9 mouse cellular contexts compared by ENCODE assay signal in genomic region chr15:79661852-79662251, GRCm38 (mm10). TPM values are rescaled to one million over a fixed set of nuclear protein-coding genes. Genes with fewer than 3 reads are reported as not detected.
DNase-seq lines count a peak whose midpoint lies in the region; ATAC-seq and TF ChIP-seq lines count a peak whose summit lies in the region.
"Had no signal": no experiment of that assay in that cellular context is flagged by ENCODE, and none has a peak within 500 bp of the region (broad histone marks: within the 10 kb centered on the region; RNA-seq: fewer than 3 reads in every experiment).

No protein-coding gene starts in this region.

- no peak for ATAC-seq in lung, embryonic 14.5 days (ENCODE audit: insufficient read depth)

- no peaks in the 10 kb centered on the region for H3K27me3 ChIP-seq in heart, embryonic 10.5 days (ENCODE audit: insufficient read depth, poor library complexity, severe bottlenecking)
- no peaks in the 10 kb centered on the region for H3K27me3 ChIP-seq in lung, embryonic 14.5 days (ENCODE audit: insufficient read depth, low read length)
- H3K27me3 ChIP-seq: embryonic facial prominence, embryonic 13.5 days had no signal

- DNase-seq in heart, postnatal 4 days = peak; percentile 56
- no peak for DNase-seq in heart, embryonic 10.5 days (ENCODE audit: low spot score)
- DNase-seq in CD4-positive helper T cell, adult 2 months (ENCODE audit: low read depth, low spot score) = peak; percentile 59
- peak; percentile 88 for DNase-seq in R1 (ENCODE audit: low read depth, low spot score)
- DNase-seq in lung, embryonic 14.5 days = peak; percentile 49
- peak; percentile 55 to 62 for DNase-seq in thymus, postnatal 36 days
- DNase-seq in urinary bladder, adult 18-20 months (ENCODE audit: low spot score in 2 of 2) = no peak
- DNase-seq in gastrocnemius, adult 18-20 months (ENCODE audit: low spot score) = no peak

- peaks cover 22% of the 10 kb centered on the region for H3K4me1 ChIP-seq in heart, embryonic 10.5 days
- peaks cover 5% of the 10 kb centered on the region; the same call in 1 of the 2 replicates for H3K4me1 ChIP-seq in lung, embryonic 14.5 days (ENCODE audit: insufficient read depth)

- peaks cover 37% of the 10 kb centered on the region for H3K36me3 ChIP-seq in heart, embryonic 10.5 days
- H3K36me3 ChIP-seq in lung, embryonic 14.5 days (ENCODE audit: insufficient read depth) = peaks cover 24% of the 10 kb centered on the region

- H3K27ac ChIP-seq in heart, embryonic 10.5 days = no peak overlapping the region
- no peak overlapping the region for H3K27ac ChIP-seq in lung, embryonic 14.5 days (ENCODE audit: low read depth)
- H3K27ac ChIP-seq: embryonic facial prominence, embryonic 13.5 days had no signal

- WGBS in heart, embryonic 10.5 days = 66% methylated on average over 4 of the region's 4 CpGs
- 72% methylated on average over 4 of the region's 4 CpGs for WGBS in lung, embryonic 14.5 days

- no peak overlapping the region for H3K4me2 ChIP-seq in lung, embryonic 14.5 days
- H3K4me2 ChIP-seq: embryonic facial prominence, embryonic 13.5 days had no signal

- no peak overlapping the region for H3K9ac ChIP-seq in lung, embryonic 14.5 days
- H3K9ac ChIP-seq: embryonic facial prominence, embryonic 13.5 days had no signal

- peak; percentile 65 for TF ChIP-seq CTCF in lung, embryonic 14.5 days (IDR thresholded peaks at IDR 0.05; ENCODE audit: low read depth)

- H3K9me3 ChIP-seq in heart, embryonic 10.5 days = no peaks in the 10 kb centered on the region
- no peaks in the 10 kb centered on the region for H3K9me3 ChIP-seq in lung, embryonic 14.5 days (ENCODE audit: low read depth, low read length)
- H3K9me3 ChIP-seq: embryonic facial prominence, embryonic 13.5 days had no signal

- no peak overlapping the region for H3K4me3 ChIP-seq in heart, embryonic 10.5 days
- no peak overlapping the region for H3K4me3 ChIP-seq in lung, embryonic 14.5 days (ENCODE audit: low read depth, low read length)
- H3K4me3 ChIP-seq: embryonic facial prominence, embryonic 13.5 days had no signal

RNA-seq across cellular contexts. Expression of gene Cby1, which starts 2.9 kb away (rescaled TPM):
- 10 to 100 TPM; 30.9 to 35.5 TPM for total RNA-seq in heart, postnatal 4 days (2021)
- 42.9 and 48.9 TPM in 2 replicates for polyA plus RNA-seq in heart, embryonic 10.5 days (2016; fragmentation: Nextera tagmentation; extraction: Ambion mirVana)
- 51.2 and 52.8 TPM in 2 replicates for polyA plus RNA-seq in lung, embryonic 14.5 days (2014; fragmentation: Nextera tagmentation; extraction: Ambion mirVana)
- 10 to 100 TPM; 13.4 to 15.2 TPM for total RNA-seq in gastrocnemius, adult 18-20 months (2021)

RNA-seq across cellular contexts. Expression of gene Fam227a, which starts 3.1 kb away (rescaled TPM):
- total RNA-seq in heart, postnatal 4 days (2021) = 1 to 10 TPM; 1.0 to 1.2 TPM
- polyA plus RNA-seq in heart, embryonic 10.5 days (2016; fragmentation: Nextera tagmentation; extraction: Ambion mirVana) = 0.55 and 1.1 TPM in 2 replicates
- 1.4 and 1.5 TPM in 2 replicates for polyA plus RNA-seq in lung, embryonic 14.5 days (2014; fragmentation: Nextera tagmentation; extraction: Ambion mirVana)
- under 1 TPM; 0.46 to 0.69 TPM for total RNA-seq in gastrocnemius, adult 18-20 months (2021)

RNA-seq across cellular contexts. Expression of gene Tomm22, which starts 8.8 kb away (rescaled TPM):
- 100 to 1,000 TPM; 150 to 159 TPM for total RNA-seq in heart, postnatal 4 days (2021)
- polyA plus RNA-seq in heart, embryonic 10.5 days (2016; fragmentation: Nextera tagmentation; extraction: Ambion mirVana) = 258 and 286 TPM in 2 replicates
- 244 and 245 TPM in 2 replicates for polyA plus RNA-seq in lung, embryonic 14.5 days (2014; fragmentation: Nextera tagmentation; extraction: Ambion mirVana)
- 10 to 100 TPM; 57.0 to 60.2 TPM for total RNA-seq in gastrocnemius, adult 18-20 months (2021)

RNA-seq across cellular contexts. Expression of gene Josd1, which starts 25.9 kb away (rescaled TPM):
- total RNA-seq in heart, postnatal 4 days (2021) = 10 to 100 TPM; 29.8 to 32.5 TPM
- 18.4 and 21.0 TPM in 2 replicates for polyA plus RNA-seq in heart, embryonic 10.5 days (2016; fragmentation: Nextera tagmentation; extraction: Ambion mirVana)
- polyA plus RNA-seq in lung, embryonic 14.5 days (2014; fragmentation: Nextera tagmentation; extraction: Ambion mirVana) = 15.0 and 15.2 TPM in 2 replicates
- total RNA-seq in gastrocnemius, adult 18-20 months (2021) = 10 to 100 TPM; 13.9 to 17.6 TPM

RNA-seq across cellular contexts. Expression of gene Gtpbp1, which starts 28.8 kb away (rescaled TPM):
- total RNA-seq in heart, postnatal 4 days (2021) = 10 to 100 TPM; 40.2 to 41.9 TPM
- 38.1 and 38.3 TPM in 2 replicates for polyA plus RNA-seq in heart, embryonic 10.5 days (2016; fragmentation: Nextera tagmentation; extraction: Ambion mirVana)
- 35.5 and 37.9 TPM in 2 replicates for polyA plus RNA-seq in lung, embryonic 14.5 days (2014; fragmentation: Nextera tagmentation; extraction: Ambion mirVana)
- 10 to 100 TPM; 25.2 to 28.1 TPM for total RNA-seq in gastrocnemius, adult 18-20 months (2021)

Comparison
In these comparisons a context has a peak if more than half of its experiments do, and no peak if none do; other contexts are left out.
1. DNase-seq: peak in heart, postnatal 4 days (single experiment), CD4-positive helper T cell, adult 2 months (single experiment), R1 (single experiment), lung, embryonic 14.5 days (single experiment) and thymus, postnatal 36 days (2 of 2); none in heart, embryonic 10.5 days (single experiment), urinary bladder, adult 18-20 months (0 of 2) and gastrocnemius, adult 18-20 months (single experiment).